Mouse (Mus musculus) hindbrain, embryonic 16.5 days (tissue): ENCODE results near the gene Zfp687. TPM values are rescaled to one million over a fixed set of nuclear protein-coding genes. Genes with fewer than 3 reads are reported as not detected.

Experiments
- ATAC-seq: fragments of 200-750 bp; cut with Nextera tagmentation; 2 replicates; pipeline ENCODE4 v1.8.0; 2017; ENCODE audit warnings: moderate TSS enrichment, moderate library complexity
- H3K27ac ChIP-seq: fragments of 300-500 bp; sonication (generic); 2 replicates; pipeline ENCODE4 v1.5.1; 2014; ENCODE audit warnings: low read depth, mild to moderate bottlenecking, control low read depth, low read length, moderate library complexity
- H3K27me3 ChIP-seq: fragments of 300-500 bp; sonication (generic); replicated peaks from 2 replicates; pipeline ENCODE4 v1.6.1; 2014; ENCODE audit warnings: low read length; ENCODE audit not compliant: control insufficient read depth, insufficient read depth
- H3K36me3 ChIP-seq: fragments of 300-500 bp; sonication (generic); 2 replicates; pipeline ENCODE4 v1.6.1; 2014; ENCODE audit warnings: mild to moderate bottlenecking, low read length, moderate library complexity, mixed read lengths; ENCODE audit not compliant: control insufficient read depth, insufficient read depth
- H3K4me1 ChIP-seq: fragments of 300-500 bp; sonication (generic); 2 replicates; pipeline ENCODE4 v1.6.1; 2014; ENCODE audit warnings: low read depth, low read length; ENCODE audit not compliant: control insufficient read depth, insufficient read depth
- H3K4me2 ChIP-seq: fragments of 300-500 bp; sonication (generic); 2 replicates; pipeline ENCODE4 v1.6.1; 2014; ENCODE audit warnings: mild to moderate bottlenecking, low read length, control low read depth, moderate library complexity
- H3K4me3 ChIP-seq: fragments of 300-500 bp; sonication (generic); 2 replicates; pipeline ENCODE4 v1.5.1; 2014; ENCODE audit warnings: mild to moderate bottlenecking, low read length, control low read depth, moderate library complexity
- H3K9ac ChIP-seq: fragments of 300-500 bp; sonication (generic); 2 replicates; pipeline ENCODE4 v1.6.1; 2014; ENCODE audit warnings: low read depth, mild to moderate bottlenecking, control low read depth, low read length, moderate library complexity
- H3K9me3 ChIP-seq: fragments of 300-500 bp; sonication (generic); 2 replicates; pipeline ENCODE4 v1.6.1; 2014; ENCODE audit warnings: mild to moderate bottlenecking, low read length, moderate library complexity; ENCODE audit not compliant: control insufficient read depth
- WGBS: fragments of 180-500 bp; shearing (Covaris S2); extraction: QIAGEN DNeasy Blood & Tissue Kit; methylation state at CpG from one replicate; pipeline ENCODE4 v1.1.7; 2014; 5-methylcytosine and 5-hydroxymethylcytosine counted together
- microRNA-seq: library from miRNA; unstranded; fragments of <30 nt; microRNA quantifications from one replicate; pipeline ENCODE4, GENCODE M21; 2017
- polyA plus RNA-seq: library from polyadenylated mRNA; unstranded; fragments of >200 nt; fragmentation: Nextera tagmentation; extraction: Ambion mirVana; gene quantifications from 2 replicates; pipeline ENCODE4 v1.2.1, GENCODE M21; 2015

Gene Zfp687
- polyA plus RNA-seq, 1 experiment from 2014 or later: 15.9 TPM

GRCm38 (mm10) chr3:94958295-94958694 is 57.0 kb downstream of the Zfp687 start:
- Histone ChIP-seq H3K9ac (no peak overlapping the region), H3K4me2 (no peak overlapping the region), H3K36me3 (peaks cover 26% of the 10 kb centered on the region), H3K4me3 (no peak overlapping the region), H3K9me3 (no peaks in the 10 kb centered on the region), H3K27ac (no peak overlapping the region), H3K4me1 (peaks cover 10% of the 10 kb centered on the region), H3K27me3 (no peaks in the 10 kb centered on the region)
- 90% methylated on average over 8 of the region's 8 CpGs for WGBS
- no peak for ATAC-seq

Small RNA genes within 50 kb of the gene (microRNA-seq; reads per million reads assigned to microRNA genes)
- gene Mir7013: 0.62 reads per million

Other genes with a start within 250 kb of the Zfp687 start
- gene Cgn, start 229.0 kb downstream of the Zfp687 start, polyA plus RNA-seq: 14.4 and 15.4 TPM in 2 replicates
- gene Pogz, start 177.9 kb downstream of the Zfp687 start, polyA plus RNA-seq: 16.4 and 17.3 TPM in 2 replicates
- gene Psmb4, start 128.5 kb downstream of the Zfp687 start, polyA plus RNA-seq: 358 and 373 TPM in 2 replicates
- 18.1 and 23.5 TPM in 2 replicates for gene Selenbp1, start 82.4 kb downstream of the Zfp687 start, polyA plus RNA-seq
- 6.1 and 7.1 TPM in 2 replicates for gene Rfx5, start 61.4 kb downstream of the Zfp687 start, polyA plus RNA-seq
- 22.1 and 26.2 TPM in 2 replicates for gene Pi4kb, start 40.7 kb downstream of the Zfp687 start, polyA plus RNA-seq
- gene Psmd4, start 27.2 kb upstream of the Zfp687 start, polyA plus RNA-seq: 267 and 288 TPM in 2 replicates
- 13.8 and 14.5 TPM in 2 replicates for gene Pip5k1a, start 91.5 kb upstream of the Zfp687 start, polyA plus RNA-seq
- gene Vps72, start 95.6 kb upstream of the Zfp687 start, polyA plus RNA-seq: 142 and 158 TPM in 2 replicates
- 0.98 and 1.7 TPM in 2 replicates for gene Tmod4, start 109.0 kb upstream of the Zfp687 start, polyA plus RNA-seq
- gene Scnm1, start 118.6 kb upstream of the Zfp687 start, polyA plus RNA-seq: 83.2 and 83.6 TPM in 2 replicates
- gene Lysmd1, start 118.6 kb upstream of the Zfp687 start, polyA plus RNA-seq: 51.9 and 52.3 TPM in 2 replicates
- gene Tnfaip8l2, start 126.9 kb upstream of the Zfp687 start, polyA plus RNA-seq: 3.0 and 3.3 TPM in 2 replicates
- gene Sema6c, start 145.0 kb upstream of the Zfp687 start, polyA plus RNA-seq: 15.2 and 21.8 TPM in 2 replicates
- 2.4 and 3.0 TPM in 2 replicates for gene Gabpb2, start 202.5 kb upstream of the Zfp687 start, polyA plus RNA-seq
- gene Cdc42se1, start 213.3 kb upstream of the Zfp687 start, polyA plus RNA-seq: 59.1 and 61.0 TPM in 2 replicates
- 282 and 327 TPM in 2 replicates for gene Mllt11, start 216.7 kb upstream of the Zfp687 start, polyA plus RNA-seq
- gene Gm128, start 226.2 kb upstream of the Zfp687 start, polyA plus RNA-seq: 0.29 and 0.30 TPM in 2 replicates
- gene Bnipl, start 235.7 kb upstream of the Zfp687 start, polyA plus RNA-seq: 0.20 TPM in 1 of 2 replicates, not detected in the other